Mouse (Mus musculus) megakaryocyte, embryonic 14.5 days (primary cell): ENCODE results near the gene Ace2.

Source experiments
- FLI1 ChIP-seq: IDR thresholded peaks from 2 replicates; pipeline ENCODE4 v1.6.1; 2012; ENCODE audit warnings: low read length, inconsistent platforms, mixed read lengths
- GATA1 ChIP-seq: IDR thresholded peaks from 3 replicates; pipeline ENCODE4 v1.6.1; 2012; ENCODE audit warnings: mixed read lengths, low read length, inconsistent platforms, borderline replicate concordance

DNA sequence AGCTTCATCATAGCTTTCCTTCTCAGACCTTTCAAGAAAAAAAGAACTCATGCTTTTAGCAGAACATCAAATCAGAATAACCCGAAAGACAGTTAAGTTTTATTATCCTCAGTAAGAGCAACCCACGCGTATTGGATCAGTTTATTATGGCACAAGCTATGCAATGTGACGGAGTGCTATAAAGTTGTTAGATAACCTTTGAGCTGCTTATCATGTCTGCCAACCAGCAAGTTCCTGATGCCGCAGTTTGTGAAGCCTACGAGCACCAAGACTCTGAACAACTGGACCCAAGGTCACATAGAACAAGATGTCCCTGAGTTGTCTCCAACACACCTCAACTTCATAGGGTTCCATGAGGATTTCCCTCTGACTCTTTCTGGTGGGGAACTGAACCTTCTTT is 25.4 kb upstream of the Ace2 start:
- TF ChIP-seq GATA1 (no peak), FLI1 (no peak)
